Mouse (Mus musculus) heart, embryonic 11.5 days (tissue): Measurements from ENCODE around the gene Bend4. TPM values are rescaled to one million over a fixed set of nuclear protein-coding genes. Genes with fewer than 3 reads are reported as not detected.

Experiments
- ATAC-seq: fragments of 200-750 bp; cut with Nextera tagmentation; replicated peaks from 2 replicates; pipeline ENCODE4 v1.8.0; 2017; ENCODE audit warnings: moderate library complexity; ENCODE audit not compliant: insufficient number of reproducible peaks, low FRiP score, low TSS enrichment
- H3K27ac ChIP-seq: fragments of 300-500 bp; sonication (generic); 2 replicates; pipeline ENCODE4 v1.5.1; 2014; ENCODE audit warnings: mild to moderate bottlenecking, low read depth, low read length
- H3K27me3 ChIP-seq: fragments of 300-500 bp; sonication (generic); 2 replicates; pipeline ENCODE4 v1.6.1; 2014; ENCODE audit warnings: mild to moderate bottlenecking, low read length, mixed read lengths; ENCODE audit not compliant: control insufficient read depth, insufficient read depth
- H3K36me3 ChIP-seq: fragments of 300-500 bp; sonication (generic); 2 replicates; pipeline ENCODE4 v1.6.1; 2014; ENCODE audit warnings: mild to moderate bottlenecking, low read length, moderate library complexity, mixed read lengths; ENCODE audit not compliant: control insufficient read depth, insufficient read depth
- H3K4me1 ChIP-seq: fragments of 300-500 bp; sonication (generic); 2 replicates; pipeline ENCODE4 v1.6.1; 2014; ENCODE audit warnings: low read length; ENCODE audit not compliant: control insufficient read depth, insufficient read depth
- H3K4me2 ChIP-seq: fragments of 300-500 bp; sonication (generic); 2 replicates; pipeline ENCODE4 v1.6.1; 2014; ENCODE audit warnings: mild to moderate bottlenecking, moderate library complexity
- H3K4me3 ChIP-seq: fragments of 300-500 bp; sonication (generic); 2 replicates; pipeline ENCODE4 v1.5.1; 2014; ENCODE audit warnings: low read depth, low read length
- H3K9ac ChIP-seq: fragments of 300-500 bp; sonication (generic); 2 replicates; pipeline ENCODE4 v1.6.1; 2014; ENCODE audit warnings: mild to moderate bottlenecking, low read depth, low read length, moderate library complexity
- H3K9me3 ChIP-seq: fragments of 300-500 bp; sonication (generic); replicated peaks from 2 replicates; pipeline ENCODE4 v1.6.1; 2016; ENCODE audit warnings: low read length; ENCODE audit not compliant: control insufficient read depth
- WGBS: fragments of 180-500 bp; shearing (Covaris S2); extraction: QIAGEN DNeasy Blood & Tissue Kit; methylation state at CpG from one replicate; pipeline ENCODE4 v1.1.7; 2014; ENCODE audit not compliant: insufficient replicate concordance; 5-methylcytosine and 5-hydroxymethylcytosine counted together
- polyA plus RNA-seq: library from polyadenylated mRNA; unstranded; fragments of >200 nt; fragmentation: Nextera tagmentation; extraction: Ambion mirVana; gene quantifications from 2 replicates; pipeline ENCODE4 v1.2.1, GENCODE M21; 2014

Gene Bend4
- polyA plus RNA-seq, 1 experiment from 2014 or later, result 25.7 TPM

GRCm38 (mm10) chr5:67426478-67427442 lies 1.4 kb downstream of the Bend4 start:
- peak overlapping the region; percentile 81 for H3K4me2 ChIP-seq

GRCm38 (mm10) chr5:67426011-67426410 lies 2.1 kb downstream of the Bend4 start:
- Histone ChIP-seq H3K4me3 (peak overlapping the region; percentile 84), H3K27ac (peak overlapping the region; percentile 82; the same call in 1 of the 2 replicates), H3K4me2 (peak overlapping the region; percentile 81), H3K9ac (peak overlapping the region; percentile 85), H3K27me3 (no peaks in the 10 kb centered on the region), H3K9me3 (no peaks in the 10 kb centered on the region), H3K4me1 (peaks cover 11% of the 10 kb centered on the region; the same call in 1 of the 2 replicates), H3K36me3 (no peaks in the 10 kb centered on the region)
- ATAC-seq, result no peak
- WGBS, result 11% methylated on average over 5 of the region's 5 CpGs

More at GRCm38 (mm10) chr5:67426478-67427442, 1.4 kb downstream of the Bend4 start:
- H3K9ac ChIP-seq, result peak overlapping the region; percentile 85
- H3K36me3 ChIP-seq, result no peaks in the 10 kb centered on the region
- no peaks in the 10 kb centered on the region for H3K27me3 ChIP-seq
- under 1% methylated on average over 96 of the region's 121 CpGs for WGBS
- H3K4me3 ChIP-seq, result peak overlapping the region; percentile 84
- H3K9me3 ChIP-seq, result no peaks in the 10 kb centered on the region
- peaks cover 11% of the 10 kb centered on the region; the same call in 1 of the 2 replicates for H3K4me1 ChIP-seq
- ATAC-seq, result peak; percentile 27
- peak overlapping the region; percentile 82 for H3K27ac ChIP-seq

DNA sequence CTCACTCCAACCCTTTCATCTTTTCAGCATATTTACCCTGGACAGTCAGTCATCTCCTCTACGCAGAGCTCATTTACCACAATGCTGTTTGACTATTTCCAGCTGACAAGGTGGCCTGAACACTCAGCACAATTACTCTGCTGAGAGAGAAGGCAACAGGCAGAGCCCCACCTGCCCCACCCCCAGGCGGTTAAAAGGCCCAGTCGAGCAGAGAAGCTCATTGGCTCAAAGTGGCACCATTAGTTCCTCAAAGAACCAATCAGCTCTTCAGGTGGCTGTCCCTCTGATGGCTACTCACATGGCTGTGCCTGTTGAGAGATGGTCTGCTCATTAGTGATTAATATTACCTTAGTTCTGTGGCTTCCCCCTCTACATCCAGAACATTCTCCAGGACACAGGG lies 3.5 kb downstream of the Bend4 start:
- ATAC-seq, result no peak
- H3K36me3 ChIP-seq, result no peaks in the 10 kb centered on the region
- no peak overlapping the region for H3K4me3 ChIP-seq
- 40% methylated on average over 3 of the region's 3 CpGs for WGBS
- H3K27me3 ChIP-seq, result no peaks in the 10 kb centered on the region
- H3K9me3 ChIP-seq, result no peaks in the 10 kb centered on the region
- H3K27ac ChIP-seq, result no peak overlapping the region
- H3K9ac ChIP-seq, result no peak overlapping the region
- H3K4me2 ChIP-seq, result no peak overlapping the region
- peaks cover 19% of the 10 kb centered on the region; the same call in 1 of the 2 replicates for H3K4me1 ChIP-seq

GRCm38 (mm10) chr5:67423963-67424362 lies 4.1 kb downstream of the Bend4 start:
- no peak overlapping the region for H3K27ac ChIP-seq
- WGBS, result 91% methylated on average over 2 of the region's 2 CpGs
- peaks cover 24% of the 10 kb centered on the region for H3K4me1 ChIP-seq
- ATAC-seq, result no peak
- no peak overlapping the region for H3K9ac ChIP-seq
- H3K4me3 ChIP-seq, result no peak overlapping the region
- no peaks in the 10 kb centered on the region for H3K36me3 ChIP-seq
- no peaks in the 10 kb centered on the region for H3K27me3 ChIP-seq
- H3K9me3 ChIP-seq, result no peaks in the 10 kb centered on the region
- no peak overlapping the region for H3K4me2 ChIP-seq

GRCm38 (mm10) chr5:67423326-67423725 lies 4.8 kb downstream of the Bend4 start:
- 48% methylated on average over 9 of the region's 9 CpGs for WGBS
- Histone ChIP-seq H3K27ac (no peak overlapping the region), H3K4me2 (no peak overlapping the region; the same call in 1 of the 2 replicates), H3K4me3 (no peak overlapping the region), H3K27me3 (no peaks in the 10 kb centered on the region), H3K9ac (no peak overlapping the region), H3K4me1 (peaks cover 30% of the 10 kb centered on the region), H3K36me3 (no peaks in the 10 kb centered on the region), H3K9me3 (no peaks in the 10 kb centered on the region)
- no peak for ATAC-seq

GRCm38 (mm10) chr5:67419407-67419806 lies 8.7 kb downstream of the Bend4 start:
- 60% methylated on average over 4 of the region's 4 CpGs for WGBS
- Histone ChIP-seq H3K9me3 (no peaks in the 10 kb centered on the region), H3K36me3 (no peaks in the 10 kb centered on the region; the same call in 1 of the 2 replicates), H3K4me1 (peaks cover 26% of the 10 kb centered on the region), H3K27me3 (no peaks in the 10 kb centered on the region), H3K4me3 (no peak overlapping the region), H3K9ac (no peak overlapping the region), H3K4me2 (no peak overlapping the region), H3K27ac (no peak overlapping the region)
- ATAC-seq, result no peak

DNA sequence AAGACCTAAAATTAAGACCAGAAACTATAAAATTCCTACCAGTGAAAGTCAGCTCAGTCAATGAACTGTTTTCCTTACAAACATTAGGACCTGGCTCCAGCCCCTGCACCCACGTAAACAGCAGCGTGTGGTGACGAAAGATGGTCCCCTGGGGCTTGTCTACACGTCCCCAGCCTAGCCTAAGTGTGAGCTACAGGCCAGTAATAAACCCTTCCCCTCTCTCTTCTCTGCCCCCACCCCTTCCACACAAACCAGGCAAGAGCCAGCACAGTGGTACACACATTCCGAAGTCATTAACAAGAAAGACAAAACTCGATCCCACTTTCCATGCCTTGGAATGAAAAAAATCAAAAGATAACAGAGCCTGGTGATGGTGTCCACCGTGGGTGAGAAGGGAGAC lies 16.6 kb downstream of the Bend4 start:
- no peak for ATAC-seq

DNA sequence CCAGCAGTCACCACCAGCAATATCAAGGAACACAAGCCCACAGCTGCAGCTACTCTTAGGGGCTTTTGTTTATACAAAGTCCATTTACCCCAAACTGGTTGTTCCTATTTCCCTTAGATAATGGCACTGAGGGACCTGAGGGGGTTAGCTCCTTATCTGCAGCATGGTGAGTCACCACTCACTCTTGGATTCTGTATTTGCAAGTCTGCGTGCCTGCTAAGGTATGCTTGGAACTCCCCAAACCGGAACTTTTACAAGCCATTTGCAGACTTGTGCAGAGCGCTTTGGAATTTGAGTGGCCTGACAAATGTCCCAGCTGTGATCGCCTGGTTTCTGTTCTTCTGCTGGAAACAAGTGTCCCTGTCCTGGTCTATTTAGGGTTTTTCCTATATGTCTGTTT lies 17.7 kb downstream of the Bend4 start:
- Histone ChIP-seq H3K4me2 (peak overlapping the region; percentile 2; the same call in 1 of the 2 replicates), H3K27ac (peak overlapping the region; percentile 74), H3K27me3 (no peaks in the 10 kb centered on the region), H3K36me3 (peaks cover 8% of the 10 kb centered on the region; the same call in 1 of the 2 replicates), H3K4me3 (no peak overlapping the region), H3K9me3 (no peaks in the 10 kb centered on the region), H3K4me1 (peaks cover 35% of the 10 kb centered on the region), H3K9ac (no peak overlapping the region)
- WGBS, result 16% methylated on average over 4 of the region's 4 CpGs
- no peak for ATAC-seq

More for the DNA sequence above, 16.6 kb downstream of the Bend4 start:
- H3K4me3 ChIP-seq, result no peak overlapping the region
- H3K9me3 ChIP-seq, result no peaks in the 10 kb centered on the region
- peaks cover 6% of the 10 kb centered on the region; the same call in 1 of the 2 replicates for H3K36me3 ChIP-seq
- H3K4me1 ChIP-seq, result peaks cover 35% of the 10 kb centered on the region
- peak overlapping the region; percentile 74; the same call in 1 of the 2 replicates for H3K27ac ChIP-seq
- H3K9ac ChIP-seq, result no peak overlapping the region
- no peaks in the 10 kb centered on the region for H3K27me3 ChIP-seq
- WGBS, result 46% methylated on average over 7 of the region's 7 CpGs
- no peak overlapping the region for H3K4me2 ChIP-seq
